Mouse (Mus musculus) MEL (cell line): ENCODE results near the gene Tmem170. TPM values are rescaled to one million over a fixed set of nuclear protein-coding genes. Genes with fewer than 3 reads are reported as not detected.

Experiments used
- DNase-seq: peaks from one replicate; pipeline ENCODE4 v3.0.0; 2011; ENCODE audit warnings: low read depth, low spot score
- H3K27ac ChIP-seq: 2 replicates; pipeline ENCODE4 v1.5.1; 2012; ENCODE audit warnings: low read depth, mild to moderate bottlenecking, control low read depth, low read length, moderate library complexity; ENCODE audit not compliant: control insufficient read depth
- H3K27me3 ChIP-seq, 2 experiments: fragments of 150-350 bp in 1 of 2; sonication (generic) in 1 of 2; 2 replicates each; pipeline ENCODE4 v1.6.1; 2012; ENCODE audit warnings: low read length in 2 of 2, mild to moderate bottlenecking in 2 of 2, improper control_type of control experiment in 1 of 2, moderate library complexity in 1 of 2; ENCODE audit not compliant: insufficient read depth in 2 of 2, control insufficient read depth in 1 of 2
- H3K36me3 ChIP-seq, 2 experiments: 2 replicates each; pipeline ENCODE4 v1.6.1; 2012 to 2014; ENCODE audit warnings: low read length in 2 of 2, improper control_type of control experiment in 1 of 2, inconsistent platforms in 1 of 2, mild to moderate bottlenecking in 1 of 2; ENCODE audit not compliant: insufficient read depth in 2 of 2, control insufficient read depth in 1 of 2
- H3K4me1 ChIP-seq, 2 experiments: fragments of 150-350 bp in 1 of 2; sonication (generic) in 1 of 2; 2 replicates each; pipeline ENCODE4 v1.6.1; 2012; ENCODE audit warnings: low read length in 2 of 2, improper control_type of control experiment in 1 of 2, mild to moderate bottlenecking in 1 of 2; ENCODE audit not compliant: insufficient read depth in 2 of 2, control insufficient read depth in 1 of 2
- H3K4me3 ChIP-seq, 2 experiments: fragments of 150-350 bp in 1 of 2; sonication (generic) in 1 of 2; 2 replicates each; pipeline ENCODE4 v1.5.1; 2012; ENCODE audit warnings: low read depth in 2 of 2, low read length in 2 of 2, mild to moderate bottlenecking in 2 of 2, moderate library complexity in 2 of 2, control low read depth in 1 of 2, improper control_type of control experiment in 1 of 2; ENCODE audit not compliant: control insufficient read depth in 1 of 2, insufficient read depth in 1 of 2
- H3K79me2 ChIP-seq: 2 replicates; pipeline ENCODE4 v1.6.1; 2012; ENCODE audit warnings: mild to moderate bottlenecking, low read length, moderate library complexity; ENCODE audit not compliant: control insufficient read depth, poor library complexity, insufficient read depth
- H3K9ac ChIP-seq: 2 replicates; pipeline ENCODE4 v1.6.1; 2012; ENCODE audit warnings: low read depth, mild to moderate bottlenecking, control low read depth, low read length, moderate library complexity; ENCODE audit not compliant: control insufficient read depth, poor library complexity, severe bottlenecking
- H3K9me3 ChIP-seq: fragments of 150-350 bp; sonication (generic); replicated peaks from 2 replicates; pipeline ENCODE4 v1.6.1; 2012; ENCODE audit warnings: mild to moderate bottlenecking, low read length, improper control_type of control experiment, moderate library complexity; ENCODE audit not compliant: insufficient read depth
- BHLHE40 ChIP-seq: IDR thresholded peaks from 2 replicates; pipeline ENCODE4 v1.6.1; 2012; ENCODE audit warnings: low read depth, mild to moderate bottlenecking, inconsistent platforms, low read length, improper control_type of control experiment, borderline replicate concordance
- CHD1 ChIP-seq: IDR thresholded peaks from 2 replicates; pipeline ENCODE4 v1.6.1; 2012; ENCODE audit warnings: low read depth, mild to moderate bottlenecking, inconsistent platforms, low read length, improper control_type of control experiment
- CTCF ChIP-seq, 3 experiments: IDR thresholded peaks in 2 of 3; conservative IDR thresholded peaks in 1 of 3; 2 replicates each; pipeline ENCODE4 v1.5.1; 2011 to 2012; ENCODE audit warnings: low read length in 3 of 3, low read depth in 2 of 3, mild to moderate bottlenecking in 2 of 3, improper control_type of control experiment in 1 of 3, inconsistent platforms in 1 of 3, mixed read lengths in 1 of 3, moderate library complexity in 1 of 3; ENCODE audit not compliant: control insufficient read depth in 1 of 3, insufficient read depth in 1 of 3, poor library complexity in 1 of 3, severe bottlenecking in 1 of 3
- E2F4 ChIP-seq: IDR thresholded peaks from 2 replicates; pipeline ENCODE4 v1.6.1; 2011; ENCODE audit warnings: low read depth, low read length, improper control_type of control experiment, borderline replicate concordance
- ELF1 ChIP-seq: IDR thresholded peaks from 2 replicates; pipeline ENCODE4 v1.6.1; 2014; ENCODE audit warnings: low read depth, mild to moderate bottlenecking, inconsistent platforms, low read length, improper control_type of control experiment, moderate library complexity
- EP300 ChIP-seq, 2 experiments: IDR thresholded peaks; 2 replicates each; pipeline ENCODE4 v1.6.1; 2011; ENCODE audit warnings: improper control_type of control experiment in 2 of 2, low read length in 2 of 2, low read depth in 1 of 2, mild to moderate bottlenecking in 1 of 2
- ETS1 ChIP-seq: IDR thresholded peaks from 2 replicates; pipeline ENCODE4 v1.6.1; 2012; ENCODE audit warnings: low read depth, mild to moderate bottlenecking, inconsistent platforms, low read length, improper control_type of control experiment, moderate library complexity
- GABPA ChIP-seq: IDR thresholded peaks from 2 replicates; pipeline ENCODE4 v1.6.1; 2012; ENCODE audit warnings: low read depth, mild to moderate bottlenecking, inconsistent platforms, low read length, improper control_type of control experiment, moderate library complexity
- GATA1 ChIP-seq: IDR thresholded peaks from 2 replicates; pipeline ENCODE4 v1.6.1; 2011; ENCODE audit warnings: low read depth, low read length, improper control_type of control experiment
- HCFC1 ChIP-seq: IDR thresholded peaks from 2 replicates; pipeline ENCODE4 v1.6.1; 2012; ENCODE audit warnings: low read depth, mild to moderate bottlenecking, inconsistent platforms, low read length, improper control_type of control experiment, moderate library complexity
- JUND ChIP-seq: IDR thresholded peaks from 2 replicates; pipeline ENCODE4 v1.6.1; 2011; ENCODE audit warnings: low read depth, mild to moderate bottlenecking, improper control_type of control experiment, low read length
- KAT2A ChIP-seq: conservative IDR thresholded peaks from 2 replicates; pipeline ENCODE4 v1.6.1; 2012; ENCODE audit warnings: low read depth, low read length, improper control_type of control experiment, inconsistent platforms
- MAFK ChIP-seq: IDR thresholded peaks from 2 replicates; pipeline ENCODE4 v1.6.1; 2011; ENCODE audit warnings: low read depth, mild to moderate bottlenecking, low read length, improper control_type of control experiment, borderline replicate concordance
- MAX ChIP-seq: IDR thresholded peaks from 2 replicates; pipeline ENCODE4 v1.6.1; 2011; ENCODE audit warnings: low read length, improper control_type of control experiment
- MAZ ChIP-seq: IDR thresholded peaks from 2 replicates; pipeline ENCODE4 v1.6.1; 2012; ENCODE audit warnings: low read depth, mild to moderate bottlenecking, inconsistent platforms, low read length, improper control_type of control experiment
- MEF2A ChIP-seq: IDR thresholded peaks from 2 replicates; pipeline ENCODE4 v1.6.1; 2014; ENCODE audit warnings: low read depth, mild to moderate bottlenecking, inconsistent platforms, low read length, improper control_type of control experiment; ENCODE audit not compliant: poor library complexity, insufficient replicate concordance, severe bottlenecking; ENCODE audit errors: extremely low read depth
- MYB ChIP-seq: IDR thresholded peaks from 2 replicates; pipeline ENCODE4 v1.6.1; 2011; ENCODE audit warnings: mild to moderate bottlenecking, low read depth, low read length, improper control_type of control experiment
- MYC ChIP-seq: IDR thresholded peaks from 2 replicates; pipeline ENCODE4 v1.6.1; 2011; ENCODE audit warnings: low read depth, mild to moderate bottlenecking, low read length, improper control_type of control experiment, moderate library complexity
- NELFE ChIP-seq: IDR thresholded peaks from 2 replicates; pipeline ENCODE4 v1.6.1; 2011; ENCODE audit warnings: low read depth, low read length, improper control_type of control experiment
- NRF1 ChIP-seq: IDR thresholded peaks from 2 replicates; pipeline ENCODE4 v1.6.1; 2014; ENCODE audit warnings: low read depth, mild to moderate bottlenecking, inconsistent platforms, low read length, improper control_type of control experiment, moderate library complexity; ENCODE audit not compliant: poor library complexity, insufficient read depth, severe bottlenecking
- POLR2A ChIP-seq, 2 experiments: IDR thresholded peaks; 2 replicates each; pipeline ENCODE4 v1.6.1; 2011 to 2012; ENCODE audit warnings: low read length in 2 of 2, mild to moderate bottlenecking in 2 of 2, control low read depth in 1 of 2, improper control_type of control experiment in 1 of 2, low read depth in 1 of 2, moderate library complexity in 1 of 2; ENCODE audit not compliant: control insufficient read depth in 1 of 2, insufficient read depth in 1 of 2, poor library complexity in 1 of 2
- POLR2AphosphoS2 ChIP-seq: IDR thresholded peaks from 2 replicates; pipeline ENCODE4 v1.6.1; 2011; ENCODE audit warnings: low read length, improper control_type of control experiment
- POLR2AphosphoS5 ChIP-seq: IDR thresholded peaks from 2 replicates; pipeline ENCODE4 v1.6.1; 2012; ENCODE audit warnings: low read depth, borderline replicate concordance, mild to moderate bottlenecking, inconsistent platforms, low read length, moderate library complexity, mixed read lengths
- RAD21 ChIP-seq: IDR thresholded peaks from 2 replicates; pipeline ENCODE4 v1.6.1; 2011; ENCODE audit warnings: mild to moderate bottlenecking, low read depth, low read length, improper control_type of control experiment
- RCOR1 ChIP-seq: IDR thresholded peaks from 2 replicates; pipeline ENCODE4 v1.6.1; 2012; ENCODE audit warnings: low read depth, mild to moderate bottlenecking, inconsistent platforms, low read length, improper control_type of control experiment
- SIN3A ChIP-seq: IDR thresholded peaks from 2 replicates; pipeline ENCODE4 v1.6.1; 2012; ENCODE audit warnings: low read length, improper control_type of control experiment, inconsistent platforms
- SMC3 ChIP-seq: IDR thresholded peaks from 2 replicates; pipeline ENCODE4 v1.6.1; 2011; ENCODE audit warnings: low read depth, low read length, improper control_type of control experiment
- TAL1 ChIP-seq: IDR thresholded peaks from 2 replicates; pipeline ENCODE4 v1.6.1; 2012; ENCODE audit warnings: mild to moderate bottlenecking, inconsistent platforms, low read length, moderate library complexity, mixed read lengths
- TBP ChIP-seq: IDR thresholded peaks from 2 replicates; pipeline ENCODE4 v1.8.0; 2011; ENCODE audit warnings: low read depth, low read length, improper control_type of control experiment
- TCF12 ChIP-seq: IDR thresholded peaks from 2 replicates; pipeline ENCODE4 v1.6.1; 2014; ENCODE audit warnings: low read depth, mild to moderate bottlenecking, inconsistent platforms, low read length, improper control_type of control experiment, moderate library complexity
- UBTF ChIP-seq: IDR thresholded peaks from 2 replicates; pipeline ENCODE4 v1.6.1; 2012; ENCODE audit warnings: low read depth, mild to moderate bottlenecking, inconsistent platforms, low read length, improper control_type of control experiment, moderate library complexity, borderline replicate concordance; ENCODE audit not compliant: insufficient read depth
- USF2 ChIP-seq, 2 experiments: IDR thresholded peaks; 2 replicates each; pipeline ENCODE4 v1.6.1; 2011 to 2012; ENCODE audit warnings: improper control_type of control experiment in 2 of 2, low read length in 2 of 2, borderline replicate concordance in 1 of 2, inconsistent platforms in 1 of 2, low read depth in 1 of 2, mild to moderate bottlenecking in 1 of 2; ENCODE audit not compliant: insufficient read depth in 1 of 2
- ZC3H11A ChIP-seq: IDR thresholded peaks from 2 replicates; pipeline ENCODE4 v1.6.1; 2012; ENCODE audit warnings: low read depth, mild to moderate bottlenecking, inconsistent platforms, low read length, improper control_type of control experiment
- ZKSCAN1 ChIP-seq: IDR thresholded peaks from 2 replicates; pipeline ENCODE4 v1.6.1; 2012; ENCODE audit warnings: low read depth, mild to moderate bottlenecking, inconsistent platforms, low read length, improper control_type of control experiment, moderate library complexity
- ZNF384 ChIP-seq: IDR thresholded peaks from 2 replicates; pipeline ENCODE4 v1.6.1; 2012; ENCODE audit warnings: low read depth, mild to moderate bottlenecking, inconsistent platforms, low read length, improper control_type of control experiment
- polyA plus RNA-seq, 2 experiments: library from polyadenylated mRNA; stranded (reverse) in 1 of 2; unstranded in 1 of 2; fragments of >175 nt in 1 of 2; fragments of >200 nt in 1 of 2; gene quantifications; 2 replicates each; pipeline versions ENCODE4 v1.2.1 to v1.2.4; 2012; ENCODE audit warnings: low replicate concordance in 2 of 2, low read depth in 1 of 2; ENCODE audit not compliant: insufficient read length in 2 of 2, insufficient read depth in 1 of 2, missing spikeins in 1 of 2
- total RNA-seq: library from RNA; depleted of rRNA; stranded (reverse); fragments of 300-350 nt; gene quantifications from 2 replicates; pipeline ENCODE4 v1.2.3, GENCODE M21; 2012; rRNA removed

Tmem170 gene
- 2.8 and 2.9 TPM in 2 replicates for total RNA-seq
- 1 to 10 TPM in 1 of 2 experiments, not detected in 1; 4.6 TPM for polyA plus RNA-seq

DNA sequence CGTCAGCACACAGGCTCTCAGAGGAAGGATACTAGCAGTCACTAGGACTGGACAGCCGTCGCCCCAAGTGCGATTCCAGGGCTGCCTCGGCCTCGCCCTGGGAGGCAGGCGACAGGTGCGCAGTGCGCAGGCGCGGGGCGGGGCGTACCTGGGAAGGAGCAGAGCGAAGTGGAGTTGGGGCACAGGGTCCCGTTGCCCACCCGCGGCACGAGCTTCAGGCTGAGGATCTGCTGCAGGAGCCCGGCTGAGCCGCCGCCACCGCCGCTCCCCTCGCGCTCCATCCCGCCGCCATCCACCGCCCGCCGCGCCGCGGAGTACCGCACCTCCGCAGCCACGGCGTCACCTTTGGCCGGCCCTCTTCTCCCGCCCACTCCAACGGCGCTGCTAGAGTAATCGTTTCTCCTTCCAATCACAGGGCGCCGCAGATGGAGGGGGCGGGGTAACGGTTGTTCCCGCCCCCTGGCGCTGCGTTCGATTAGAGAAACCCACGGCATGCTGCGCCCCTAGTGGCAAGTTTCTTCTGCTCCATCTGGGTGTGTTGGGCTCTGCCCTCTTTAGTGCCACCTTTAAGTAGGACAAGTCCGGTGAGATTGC is at the start of gene Tmem170:
TSS of gene Tmem170 (minus strand) at position 396 of the 594 bp plus-strand sequence.
- Histone ChIP-seq H3K9ac (peak within 1 kb of the TSS; percentile 82), H3K79me2 (no peaks in the 10 kb centered on the region), H3K36me3 (peaks cover 0 to 4% of the 10 kb centered on the region in 2 experiments; a peak in 2 of 4 replicates), H3K27me3 (no peaks in the 10 kb centered on the region), H3K4me1 (peaks cover 0 to 11% of the 10 kb centered on the region in 2 experiments; a peak in 3 of 4 replicates), H3K27ac (peak within 1 kb of the TSS; percentile 46), H3K4me3 (peak within 1 kb of the TSS; percentile 84 to 97), H3K9me3 (no peaks in the 10 kb centered on the region)
- DNase-seq, result peak; percentile 98
- TF ChIP-seq TBP (peak; percentile 70), MAX (0 out of 2 replicates have a peak, but pooled peaks have one; percentile 32), POLR2AphosphoS2 (peak; percentile 56; the same call in 1 of the 2 replicates), MAFK (no peak), NRF1 (peak; percentile 90), KAT2A (no peak; the same call in 1 of the 2 replicates), RAD21 (peak; percentile 56), BHLHE40 (no peak), JUND (no peak), MEF2A (no peak), USF2 (IDR thresholded peaks at IDR 0.05; ENCODE audit: borderline replicate concordance in 1 of 2, insufficient read depth in 1 of 2, low read depth in 1 of 2, low read length in 2 of 2) (no peak), MAZ (peak; percentile 65; the same call in 1 of the 2 replicates), SIN3A (no peak; the same call in 1 of the 2 replicates), NELFE (peak; percentile 80), TCF12 (peak; percentile 44), RCOR1 (no peak), ZNF384 (peak; percentile 45), E2F4 (no peak; the same call in 1 of the 2 replicates), ETS1 (peak; percentile 47; the same call in 1 of the 2 replicates), CHD1 (no peak), POLR2AphosphoS5 (no peak), GABPA (no peak), MYB (peak; percentile 61; the same call in 1 of the 2 replicates), ZC3H11A (no peak; the same call in 1 of the 2 replicates), SMC3 (peak; percentile 45), UBTF (no peak), POLR2A (IDR thresholded peaks at IDR 0.05; ENCODE audit: control insufficient read depth in 1 of 2, insufficient read depth in 1 of 2, low read depth in 1 of 2, low read length in 2 of 2, poor library complexity in 1 of 2) (peak; percentile 71 to 83), TAL1 (no peak), ELF1 (no peak), HCFC1 (peak; percentile 67), GATA1 (no peak), MYC (0 out of 2 replicates have a peak, but pooled peaks have one; percentile 22), CTCF (IDR thresholded peaks at IDR 0.05 in 2 of 3, conservative IDR thresholded peaks at IDR 0.05 in 1 of 3; ENCODE audit: control insufficient read depth in 1 of 3, insufficient read depth in 1 of 3, low read depth in 2 of 3, low read length in 3 of 3, poor library complexity in 1 of 3, severe bottlenecking in 1 of 3) (peak; percentile 82 to 98 (median 83)), EP300 (IDR thresholded peaks at IDR 0.05; ENCODE audit: low read depth in 1 of 2, low read length in 2 of 2) (0 out of 4 replicates have a peak, but pooled peaks of 1 of the 2 experiments have one; percentile 36), ZKSCAN1 (no peak)
